Mouse (Mus musculus): Measurements from ENCODE around the gene Ube2h.
"Not testable (repeated sequence)": the region's sequence is repeated elsewhere in the genome, so short reads cannot be mapped to it uniquely, and the experiment has no call there.

Ube2h gene

DNA sequence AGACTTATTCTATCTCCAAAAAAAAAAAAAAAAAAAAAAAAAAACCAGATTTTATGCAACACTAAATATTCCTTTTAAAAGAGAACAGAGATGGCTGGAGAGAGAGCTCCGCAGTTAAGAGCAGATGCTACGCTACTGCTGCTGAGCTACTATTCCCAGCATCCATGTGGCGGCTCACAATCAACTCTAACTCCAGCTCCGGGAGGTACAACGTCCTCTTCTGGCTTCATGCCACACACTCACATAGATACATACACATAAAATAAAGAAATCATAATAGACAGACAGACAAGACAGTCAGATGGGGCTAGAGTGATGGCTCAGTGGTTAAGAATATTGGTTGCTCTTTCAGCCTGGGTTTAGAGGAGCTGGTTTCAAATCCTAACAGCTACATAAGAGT, 58.9 kb downstream of the Ube2h start:
- DNase-seq (ENCODE audit: low spot score in 2 of 2), result no peak

GRCm38 (mm10) chr6:30243347-30244007, 60.9 kb downstream of the Ube2h start:
- no peak for DNase-seq (ENCODE audit: low spot score in 2 of 2)

- DNase-seq (ENCODE audit: low spot score in 2 of 2), result no peak
Observed at GRCm38 (mm10) chr6:30242928-30243327, 61.4 kb downstream of the Ube2h start.

GRCm38 (mm10) chr6:30240105-30240504, 64.2 kb downstream of the Ube2h start:
- DNase-seq (ENCODE audit: low spot score in 2 of 2), result no peak

DNA sequence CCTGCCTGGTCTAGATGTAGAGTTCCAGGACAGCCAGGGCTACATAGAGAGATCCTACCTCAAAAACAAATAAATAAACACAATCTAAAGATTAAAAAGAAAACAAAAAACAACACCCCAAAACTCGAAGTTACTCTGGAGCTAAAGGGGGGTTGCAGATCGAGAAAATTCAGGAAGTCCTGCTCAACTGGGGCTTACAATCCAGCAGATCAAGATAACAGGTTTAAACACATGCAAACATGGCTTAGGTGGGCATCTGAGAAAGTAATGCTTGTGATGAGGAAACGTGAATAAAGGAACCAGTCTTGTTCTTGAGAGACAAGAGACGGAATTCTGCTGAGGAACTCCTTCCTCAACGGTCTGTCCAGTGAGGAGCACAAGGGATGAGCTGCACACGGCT, 65.1 kb downstream of the Ube2h start:
- no peak for DNase-seq (ENCODE audit: low spot score in 2 of 2)

DNA sequence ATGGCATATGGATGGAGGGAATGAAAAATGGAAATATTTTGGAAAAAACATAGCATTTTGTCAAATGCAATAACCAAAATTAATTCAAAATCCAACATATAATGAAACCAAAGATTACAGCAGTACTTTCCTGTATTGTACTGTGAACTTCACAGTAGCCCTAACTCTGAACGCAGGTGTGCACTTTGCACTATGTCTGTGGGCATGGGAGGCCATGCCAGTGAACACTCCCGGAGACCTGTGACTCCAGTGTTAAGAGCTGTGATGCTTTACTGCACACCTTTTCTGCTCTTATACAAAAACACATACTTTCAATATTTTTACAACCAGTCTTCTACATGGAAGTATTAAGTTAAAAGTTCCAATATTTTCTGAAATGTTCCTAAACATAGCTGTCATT, 66.3 kb downstream of the Ube2h start:
- DNase-seq (ENCODE audit: low spot score in 2 of 2), result no peak

- no peak for DNase-seq (ENCODE audit: low spot score in 2 of 2)
Observed at GRCm38 (mm10) chr6:30236564-30236963, 67.8 kb downstream of the Ube2h start.

- no peak for DNase-seq (ENCODE audit: low spot score in 2 of 2)
Observed at GRCm38 (mm10) chr6:30231758-30232293, 72.5 kb downstream of the Ube2h start.

- DNase-seq (ENCODE audit: low spot score in 2 of 2), result peak; percentile 50 to 52
Observed at GRCm38 (mm10) chr6:30230246-30230645, 74.1 kb downstream of the Ube2h start.

GRCm38 (mm10) chr6:30228921-30229320, 75.4 kb downstream of the Ube2h start:
- DNase-seq (ENCODE audit: low spot score in 2 of 2), result no peak

DNA sequence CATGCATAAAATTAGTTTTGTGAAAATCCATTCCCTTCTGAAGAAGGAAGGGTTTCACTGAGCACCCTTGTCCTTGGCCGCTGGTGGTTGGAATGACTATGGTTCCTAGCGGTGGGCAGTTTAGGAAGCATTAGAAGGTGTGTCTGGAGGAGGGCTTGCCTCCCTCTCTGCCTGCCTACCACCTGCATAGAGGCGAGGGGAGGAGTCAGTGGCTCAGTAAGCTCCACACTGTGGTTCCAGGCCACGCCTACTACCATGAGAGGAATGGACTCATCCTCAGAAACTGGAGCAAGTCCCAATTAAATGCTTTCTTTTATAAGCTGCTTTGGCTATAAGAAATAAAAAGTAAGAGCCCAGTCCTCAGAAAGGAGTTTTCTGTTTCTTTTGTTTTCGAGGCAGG, 76.0 kb downstream of the Ube2h start:
- DNase-seq (ENCODE audit: low spot score in 2 of 2), result no peak

DNA sequence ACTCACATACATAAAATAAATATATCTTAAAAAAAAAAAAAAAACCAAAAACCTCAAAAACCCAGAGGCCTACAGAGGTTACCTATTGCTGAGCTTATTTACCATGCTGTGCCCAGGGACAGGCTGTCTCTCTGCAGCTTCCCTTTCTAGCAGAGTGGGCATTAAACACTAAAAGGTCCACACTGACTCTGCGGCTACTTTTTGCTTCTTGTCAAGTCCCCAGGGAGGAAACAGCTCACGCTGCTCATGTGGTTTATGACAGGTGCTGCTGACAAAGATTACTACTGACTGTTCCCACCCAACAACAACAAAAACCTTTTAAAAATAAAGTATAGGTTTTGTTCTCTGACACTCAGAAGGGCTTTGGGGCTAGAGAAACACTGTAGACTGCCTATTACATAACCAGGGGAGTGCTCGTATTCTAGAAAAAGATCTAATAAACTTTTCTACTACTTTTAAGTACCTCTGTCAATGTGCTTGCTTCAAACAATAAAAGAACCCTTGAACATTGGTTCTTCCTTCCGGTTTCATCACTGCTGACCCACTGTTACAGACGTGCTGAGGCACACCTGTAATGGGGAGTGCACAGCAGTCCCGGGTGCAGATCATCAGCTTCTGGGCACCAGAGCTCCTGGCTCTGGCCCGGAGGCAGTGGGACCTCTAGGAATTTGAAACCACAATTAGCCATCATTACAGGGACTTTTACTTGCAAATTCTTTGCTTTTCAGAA, 77.2 kb downstream of the Ube2h start:
- no peak for DNase-seq (ENCODE audit: low spot score in 2 of 2)

- DNase-seq (ENCODE audit: low spot score in 2 of 2), result no peak
Observed at GRCm38 (mm10) chr6:30224693-30225092, 79.6 kb downstream of the Ube2h start.

DNA sequence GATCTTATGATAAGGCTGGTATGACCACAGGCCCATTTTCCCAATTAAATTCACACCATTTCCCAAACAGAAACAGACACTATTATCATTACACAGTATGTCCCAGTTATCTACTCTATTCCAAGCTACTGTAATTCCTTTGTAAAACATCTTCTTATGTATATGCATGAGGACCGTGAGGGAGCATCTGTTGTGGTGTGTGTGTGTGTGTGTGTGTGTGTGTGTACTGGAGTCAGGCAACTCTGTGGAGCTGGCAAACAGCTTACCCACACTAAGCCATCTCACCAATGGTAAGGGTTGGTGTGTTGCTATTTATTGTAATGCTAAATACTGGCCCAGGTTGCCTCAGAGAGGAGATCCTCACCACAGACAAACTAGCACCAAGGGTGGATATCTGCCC, 82.0 kb downstream of the Ube2h start:
- no peak for DNase-seq (ENCODE audit: low spot score in 2 of 2)

GRCm38 (mm10) chr6:30217581-30217980, 86.8 kb downstream of the Ube2h start:
- DNase-seq (ENCODE audit: low spot score in 2 of 2), result no peak

DNA sequence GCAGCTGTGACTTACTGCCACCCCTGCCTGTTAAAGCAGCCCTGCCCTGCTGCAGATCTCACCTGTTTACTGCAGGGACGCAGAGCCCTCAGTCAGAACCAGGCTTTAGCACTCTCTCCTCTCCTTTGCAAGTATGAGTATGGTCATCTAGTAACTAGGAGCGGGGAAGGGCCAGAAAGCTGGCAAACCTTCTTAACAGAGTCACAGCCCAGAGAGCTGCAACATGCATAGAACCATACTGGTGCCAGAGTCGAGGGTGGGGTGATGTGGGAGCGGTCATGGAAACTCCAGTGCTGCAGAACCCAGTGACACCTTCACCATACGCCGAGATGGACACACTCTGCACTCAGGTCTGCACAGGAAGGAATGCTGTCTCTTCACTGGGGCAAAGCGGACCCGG, 91.9 kb downstream of the Ube2h start:
- no peak for DNase-seq (ENCODE audit: low spot score in 2 of 2)

DNA sequence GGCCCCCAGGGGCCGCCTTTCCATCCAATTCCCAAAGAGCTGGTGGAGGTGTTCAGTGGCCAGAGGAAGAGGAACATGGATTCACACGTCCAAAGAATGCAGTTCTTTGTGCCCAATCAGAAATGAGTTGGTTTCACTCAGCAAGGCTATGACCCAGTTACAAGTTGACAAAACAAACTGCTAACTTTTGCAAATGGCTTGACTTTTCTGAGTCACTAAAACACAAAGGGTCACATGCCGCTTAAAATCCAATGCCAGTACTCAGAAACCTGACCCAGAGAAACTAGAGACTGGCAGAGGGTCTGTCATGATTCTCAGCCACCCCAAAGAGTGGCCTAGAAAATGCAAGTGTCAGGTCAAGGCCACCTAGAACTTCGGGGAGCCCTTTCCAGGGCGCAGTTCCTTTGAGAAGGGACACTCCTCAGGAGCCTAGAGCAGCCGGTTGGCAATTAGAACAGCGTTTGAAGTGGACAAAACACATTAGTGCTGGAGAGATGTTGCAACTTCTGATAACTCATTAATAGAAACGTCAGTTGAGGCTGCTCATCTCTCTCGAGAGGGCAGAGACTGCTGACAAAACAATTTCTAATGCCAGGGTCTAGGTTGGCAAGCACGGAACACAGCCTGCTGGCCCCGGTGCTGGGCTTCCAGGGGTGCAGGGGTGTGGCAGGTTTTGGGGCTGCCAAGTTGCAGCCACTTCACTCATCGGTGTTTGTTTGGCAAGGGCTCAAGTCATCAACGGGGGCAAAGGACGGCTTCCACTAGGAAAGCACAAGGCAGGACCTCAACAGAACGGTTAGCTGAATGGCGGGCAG, 92.5 kb downstream of the Ube2h start:
- DNase-seq (ENCODE audit: low spot score in 2 of 2), result no peak

GRCm38 (mm10) chr6:30210788-30211187, 93.6 kb downstream of the Ube2h start:
- DNase-seq (ENCODE audit: low spot score in 2 of 2), result peak; percentile 25 to 47

DNA sequence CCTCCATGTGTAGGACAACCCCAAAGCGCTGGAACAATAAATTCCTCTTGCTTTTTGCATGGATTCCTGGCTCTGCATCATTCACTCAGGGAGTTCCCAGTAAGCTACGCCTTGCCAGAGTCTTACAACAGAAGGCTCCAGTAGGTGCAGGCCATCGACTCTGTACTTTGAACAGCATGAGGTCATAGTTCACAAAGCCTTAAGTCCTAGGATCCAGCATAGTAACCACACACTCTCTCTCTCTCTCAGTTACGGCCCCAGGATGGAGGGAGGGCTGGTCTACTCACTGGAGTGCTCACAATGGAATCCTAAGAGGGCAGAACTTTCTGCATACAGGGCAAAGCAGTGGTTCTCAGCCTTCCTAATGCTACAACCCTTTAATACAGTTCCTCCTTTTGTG, 95.5 kb downstream of the Ube2h start:
- no peak for DNase-seq (ENCODE audit: low spot score in 2 of 2)

- DNase-seq (ENCODE audit: low spot score in 2 of 2), result peak; percentile 49 to 51
Observed at GRCm38 (mm10) chr6:30205587-30206202, 98.6 kb downstream of the Ube2h start.

GRCm38 (mm10) chr6:30205180-30205538, 99.2 kb downstream of the Ube2h start:
- not testable (repeated sequence) for DNase-seq (ENCODE audit: low spot score in 2 of 2)

Data from heart, adult 9 months (tissue).